Mouse (Mus musculus) left cerebral cortex, adult 18-20 months (tissue): Measurements from ENCODE around the gene Vps25. TPM values are rescaled to one million over a fixed set of nuclear protein-coding genes. Genes with fewer than 3 reads are reported as not detected.

Experiments used
- total RNA-seq, 2 experiments: library from RNA; stranded (reverse); gene quantifications; 2 replicates each; pipeline ENCODE4 v1.2.3; 2021

The Vps25 gene
- total RNA-seq, 2 experiments from 2014 or later: 56.8 to 65.8 TPM

Other genes starting within 250 kb of the Vps25 start
- gene Atp6v0a1, start 244.3 kb upstream of the Vps25 start, total RNA-seq: 100 to 1,000 TPM; 423 to 445 TPM
- 1 to 10 TPM; 7.0 to 7.9 TPM for gene Naglu, start 183.7 kb upstream of the Vps25 start, total RNA-seq
- gene Hsd17b1, start 175.3 kb upstream of the Vps25 start, total RNA-seq: under 1 TPM; 0.59 to 0.91 TPM
- gene Coasy, start 171.1 kb upstream of the Vps25 start, total RNA-seq: 10 to 100 TPM; 22.5 to 24.6 TPM
- gene Mlx, start 166.4 kb upstream of the Vps25 start, total RNA-seq: 10 to 100 TPM; 39.5 to 46.6 TPM
- gene Psmc3ip, start 158.3 kb upstream of the Vps25 start, total RNA-seq: 1 to 10 TPM; 3.0 to 3.6 TPM
- gene Retreg3, start 133.8 kb upstream of the Vps25 start, total RNA-seq: 10 to 100 TPM; 53.9 to 57.8 TPM
- gene Tubg1, start 133.8 kb upstream of the Vps25 start, total RNA-seq: 10 to 100 TPM; 44.5 to 53.3 TPM
- gene Tubg2, start 97.8 kb upstream of the Vps25 start, total RNA-seq: 10 to 100 TPM; 48.6 to 54.5 TPM
- 100 to 1,000 TPM; 158 to 160 TPM for gene Cntnap1, start 83.2 kb upstream of the Vps25 start, total RNA-seq
- 10 to 100 TPM; 14.2 to 16.7 TPM for gene Plekhh3, start 82.4 kb upstream of the Vps25 start, total RNA-seq
- under 1 TPM in 1 of 2 experiments, not detected in 1; 0.28 TPM for gene Ccr10, start 78.3 kb upstream of the Vps25 start, total RNA-seq
- 10 to 100 TPM; 55.7 to 62.7 TPM for gene Ezh1, start 27.2 kb upstream of the Vps25 start, total RNA-seq
- gene Ramp2, start 7.7 kb upstream of the Vps25 start, total RNA-seq: 10 to 100 TPM; 31.4 to 37.8 TPM
- gene Wnk4, start 6.9 kb downstream of the Vps25 start, total RNA-seq: 1 to 10 TPM; 7.0 to 8.8 TPM
- under 1 TPM; 0.46 to 0.56 TPM for gene Cntd1, start 25.3 kb downstream of the Vps25 start, total RNA-seq
- gene Coa3, start 25.4 kb downstream of the Vps25 start, total RNA-seq: 100 to 1,000 TPM; 103 to 112 TPM
- 100 to 1,000 TPM; 202 to 214 TPM for gene Becn1, start 48.6 kb downstream of the Vps25 start, total RNA-seq
- 100 to 1,000 TPM; 128 to 131 TPM for gene Psme3, start 62.5 kb downstream of the Vps25 start, total RNA-seq
- gene Aoc2, start 71.4 kb downstream of the Vps25 start, total RNA-seq: 1 to 10 TPM; 5.4 to 6.9 TPM
- gene Aoc3, start 76.9 kb downstream of the Vps25 start, total RNA-seq: under 1 TPM; 0.61 to 0.74 TPM
- gene G6pc, start 113.9 kb downstream of the Vps25 start, total RNA-seq: not detected
- gene Aarsd1, start 163.9 kb downstream of the Vps25 start, total RNA-seq: 10 to 100 TPM; 47.6 to 48.8 TPM
- 1 to 10 TPM; 8.2 to 8.6 TPM for gene Gm27029, start 171.1 kb downstream of the Vps25 start, total RNA-seq
- 10 to 100 TPM; 40.9 to 46.9 TPM for gene Rundc1, start 171.4 kb downstream of the Vps25 start, total RNA-seq
- 1 to 10 TPM; 4.1 to 4.5 TPM for gene Ptges3l, start 171.6 kb downstream of the Vps25 start, total RNA-seq
- 10 to 100 TPM; 51.0 to 52.1 TPM for gene Rpl27, start 188.6 kb downstream of the Vps25 start, total RNA-seq
- gene Ifi35, start 194.7 kb downstream of the Vps25 start, total RNA-seq: 1 to 10 TPM; 2.6 to 3.2 TPM
- gene Rnd2, start 211.3 kb downstream of the Vps25 start, total RNA-seq: 100 to 1,000 TPM; 158 to 161 TPM
- 10 to 100 TPM; 37.9 to 44.5 TPM for gene Vat1, start 212.5 kb downstream of the Vps25 start, total RNA-seq